Mouse (Mus musculus): ENCODE measurements around the gene Mcm2.

Gene Mcm2

GRCm38 (mm10) chr6:88847571-88847970 is 51.0 kb downstream of the Mcm2 start:
- DNase-seq (ENCODE audit: low spot score): no peak

GRCm38 (mm10) chr6:88844901-88845565 is 53.5 kb downstream of the Mcm2 start:
- DNase-seq (ENCODE audit: low spot score): no peak

- DNase-seq (ENCODE audit: low spot score): no peak
Observed at GRCm38 (mm10) chr6:88843781-88844725, 54.5 kb downstream of the Mcm2 start.

- DNase-seq (ENCODE audit: low spot score): no peak
Observed at GRCm38 (mm10) chr6:88843241-88843640, 55.3 kb downstream of the Mcm2 start.

GRCm38 (mm10) chr6:88842731-88843151 is 55.8 kb downstream of the Mcm2 start:
- DNase-seq (ENCODE audit: low spot score): peak; percentile 37

- peak; percentile 99 for DNase-seq (ENCODE audit: low spot score)
Observed at GRCm38 (mm10) chr6:88841781-88842689, 56.5 kb downstream of the Mcm2 start, which contains the start of gene Abtb1. Gene Abtb1 (minus strand): TSS chr6:88841984.

GRCm38 (mm10) chr6:88841514-88841780 is 57.1 kb downstream of the Mcm2 start:
- no peak for DNase-seq (ENCODE audit: low spot score)

- DNase-seq (ENCODE audit: low spot score): peak; percentile 32
Observed at GRCm38 (mm10) chr6:88840791-88841513, 57.6 kb downstream of the Mcm2 start.

GRCm38 (mm10) chr6:88840211-88840610 is 58.4 kb downstream of the Mcm2 start:
- DNase-seq (ENCODE audit: low spot score): no peak

- no peak for DNase-seq (ENCODE audit: low spot score)
Observed at GRCm38 (mm10) chr6:88839135-88839970, 59.2 kb downstream of the Mcm2 start.

GRCm38 (mm10) chr6:88838613-88839012 is 60.0 kb downstream of the Mcm2 start:
- no peak for DNase-seq (ENCODE audit: low spot score)

GRCm38 (mm10) chr6:88837999-88838398 is 60.6 kb downstream of the Mcm2 start:
- no peak for DNase-seq (ENCODE audit: low spot score)

- no peak for DNase-seq (ENCODE audit: low spot score)
Observed at GRCm38 (mm10) chr6:88836178-88836819, 62.3 kb downstream of the Mcm2 start.

- no peak for DNase-seq (ENCODE audit: low spot score)
Observed at GRCm38 (mm10) chr6:88835047-88835446, 63.5 kb downstream of the Mcm2 start.

All from embryo, embryonic 10 days (tissue).